Mouse (Mus musculus): Measurements from ENCODE around the gene Styxl1.

DNA sequence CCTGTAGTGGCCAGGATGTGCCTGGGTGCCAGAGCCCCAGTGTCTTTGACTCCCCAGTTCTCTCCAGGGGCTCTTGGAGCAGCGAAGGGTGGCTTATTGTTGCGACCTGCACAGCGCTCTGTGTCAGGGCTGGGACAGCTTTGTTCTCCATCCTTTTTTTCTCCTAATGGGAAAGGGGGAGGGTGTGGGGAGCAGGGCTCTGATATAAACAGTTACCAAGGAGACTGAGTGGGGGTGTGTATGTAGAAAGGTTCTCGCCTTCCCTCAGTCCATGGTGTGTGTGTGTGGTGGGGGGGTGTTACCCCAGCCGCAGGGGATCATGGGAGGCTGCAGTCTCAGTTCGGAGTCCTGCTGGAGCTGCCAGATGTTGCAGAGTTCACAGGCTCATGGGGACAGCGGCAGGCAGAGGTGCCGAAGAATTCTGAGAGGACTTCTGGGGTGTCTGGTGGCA lies 52.8 kb downstream of the Styxl1 start:
- TF ChIP-seq CTCF (IDR thresholded peaks at IDR 0.05; ENCODE audit: low read depth, low read length) (no peak), EP300 (IDR thresholded peaks at IDR 0.05; ENCODE audit: insufficient read depth, low read depth, low read length) (no peak)
